Mouse (Mus musculus) thymus, adult 18-20 months (tissue): ENCODE measurements around the gene Klk8.

Source experiments
- DNase-seq, 2 experiments: peaks; one replicate each; pipeline ENCODE4 v3.0.0; 2022; ENCODE audit warnings: mixed read lengths in 2 of 2

Gene Klk8

GRCm38 (mm10) chr7:43797333-43797769 lies at the start of gene Klk8:
Gene Klk8 (plus strand): TSS chr7:43797577.
- peak; percentile 16 to 26 for DNase-seq

DNA sequence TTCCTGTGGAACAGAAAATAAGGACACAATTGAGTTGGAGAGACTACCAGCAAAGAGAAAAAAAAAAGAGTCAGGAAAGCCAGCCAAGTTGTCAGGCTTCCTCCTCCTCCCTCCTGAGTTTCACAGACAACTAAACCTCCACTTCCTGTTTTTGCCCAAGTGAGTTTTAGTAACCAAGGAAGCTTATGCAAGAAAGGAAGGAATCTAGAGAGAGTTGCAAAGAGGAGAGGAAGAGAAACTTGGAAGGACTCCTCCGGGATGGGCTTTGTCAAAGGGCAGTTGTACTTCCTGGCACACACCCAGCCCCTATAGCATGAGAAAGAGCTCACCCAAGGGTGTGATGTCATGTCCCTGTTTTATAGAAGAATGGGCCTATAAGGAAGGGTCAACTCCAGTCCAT lies 49.6 kb upstream of the Klk8 start:
- DNase-seq, result no peak

GRCm38 (mm10) chr7:43752806-43753205 lies 44.6 kb upstream of the Klk8 start:
- no peak for DNase-seq

- DNase-seq, result no peak
Observed at GRCm38 (mm10) chr7:43766484-43766883, 30.9 kb upstream of the Klk8 start.

- no peak for DNase-seq
Observed at GRCm38 (mm10) chr7:43768597-43768996, 28.8 kb upstream of the Klk8 start, which contains the start of gene Klk12. Gene Klk12 (plus strand): TSS chr7:43768897.

GRCm38 (mm10) chr7:43769636-43770035 lies 27.7 kb upstream of the Klk8 start:
- no peak for DNase-seq

GRCm38 (mm10) chr7:43770701-43771100 lies 26.7 kb upstream of the Klk8 start:
- no peak for DNase-seq

DNA sequence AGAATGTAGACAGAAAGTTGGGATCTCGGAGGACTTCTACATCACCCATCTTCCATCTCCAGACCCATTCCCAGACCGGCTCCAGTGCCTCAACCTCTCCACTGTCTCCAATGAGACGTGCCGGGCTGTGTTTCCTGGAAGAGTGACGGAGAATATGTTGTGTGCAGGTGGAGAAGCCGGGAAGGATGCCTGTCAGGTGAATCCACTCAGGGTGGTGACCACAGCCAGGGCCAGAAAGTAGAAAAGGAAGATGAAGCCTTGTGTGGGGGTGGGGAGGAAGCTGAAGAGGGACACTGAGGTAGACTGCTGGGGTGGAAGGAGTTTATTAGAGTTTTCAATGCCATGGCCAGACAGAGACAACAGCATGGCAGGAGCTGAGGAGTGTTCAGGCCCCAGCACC lies 25.5 kb upstream of the Klk8 start:
- DNase-seq, result no peak

DNA sequence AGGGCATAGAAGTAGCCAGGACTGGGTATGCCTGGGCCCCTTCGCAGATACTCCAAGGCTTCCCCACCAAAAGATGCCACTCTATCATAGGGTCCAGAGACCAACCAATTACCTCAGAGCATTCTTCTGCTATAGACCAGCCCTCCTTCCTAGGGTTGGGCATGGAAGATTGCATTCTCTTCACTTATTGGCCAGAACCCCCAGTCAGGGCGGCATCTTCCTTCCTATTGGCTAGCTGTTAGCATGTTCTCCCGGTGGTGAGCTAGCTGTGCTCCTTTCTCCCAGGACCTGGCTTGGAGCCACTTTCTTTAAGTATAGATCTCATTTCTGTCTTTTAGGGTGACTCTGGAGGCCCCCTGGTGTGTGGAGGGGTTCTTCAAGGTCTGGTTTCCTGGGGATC lies 24.5 kb upstream of the Klk8 start:
- DNase-seq, result no peak

DNA sequence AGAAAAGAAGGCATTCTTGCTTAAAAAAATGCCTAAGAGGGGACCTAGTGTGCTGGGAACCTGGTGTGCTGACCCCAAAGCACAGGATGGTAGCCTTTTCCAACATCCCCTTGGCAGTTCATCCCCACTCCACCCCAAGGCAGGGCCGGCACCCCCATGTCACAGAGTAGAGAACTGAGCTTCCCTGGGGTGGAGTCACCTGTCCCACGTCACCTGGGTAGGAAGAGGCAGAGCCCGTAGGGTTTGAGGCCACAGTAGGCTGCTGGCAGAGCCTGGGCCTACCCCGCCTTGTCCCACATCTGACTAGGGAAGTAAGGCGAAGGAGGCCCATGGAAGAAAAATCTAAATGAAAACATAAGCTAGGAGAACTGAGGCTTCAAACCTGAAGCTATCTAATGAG lies 23.0 kb upstream of the Klk8 start, which contains the start of gene Klk11:
Gene Klk11, plus strand, starts transcription at position 241 of the 400 bp plus-strand sequence.
- DNase-seq, result no peak

DNA sequence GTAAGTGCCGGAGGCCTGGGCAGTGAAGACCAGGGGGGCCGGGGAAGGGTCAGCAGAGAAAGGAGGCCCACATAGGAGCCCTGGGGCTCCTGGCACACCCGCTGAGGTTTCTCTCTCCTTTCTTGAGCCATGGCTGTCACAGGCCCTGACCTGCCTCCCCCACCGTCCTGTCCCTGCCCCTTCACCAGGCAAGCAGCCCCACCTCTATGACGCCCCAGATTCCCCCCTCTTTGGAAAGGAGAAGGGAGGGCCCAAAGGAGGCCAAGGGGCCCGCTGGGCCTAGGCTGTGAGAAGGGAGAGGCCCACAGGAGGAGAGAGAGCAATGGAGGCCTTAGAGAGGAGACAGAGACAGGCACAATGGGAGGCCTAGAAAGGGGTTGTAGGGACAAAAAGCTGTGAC lies 22.6 kb upstream of the Klk8 start:
- DNase-seq, result no peak

DNA sequence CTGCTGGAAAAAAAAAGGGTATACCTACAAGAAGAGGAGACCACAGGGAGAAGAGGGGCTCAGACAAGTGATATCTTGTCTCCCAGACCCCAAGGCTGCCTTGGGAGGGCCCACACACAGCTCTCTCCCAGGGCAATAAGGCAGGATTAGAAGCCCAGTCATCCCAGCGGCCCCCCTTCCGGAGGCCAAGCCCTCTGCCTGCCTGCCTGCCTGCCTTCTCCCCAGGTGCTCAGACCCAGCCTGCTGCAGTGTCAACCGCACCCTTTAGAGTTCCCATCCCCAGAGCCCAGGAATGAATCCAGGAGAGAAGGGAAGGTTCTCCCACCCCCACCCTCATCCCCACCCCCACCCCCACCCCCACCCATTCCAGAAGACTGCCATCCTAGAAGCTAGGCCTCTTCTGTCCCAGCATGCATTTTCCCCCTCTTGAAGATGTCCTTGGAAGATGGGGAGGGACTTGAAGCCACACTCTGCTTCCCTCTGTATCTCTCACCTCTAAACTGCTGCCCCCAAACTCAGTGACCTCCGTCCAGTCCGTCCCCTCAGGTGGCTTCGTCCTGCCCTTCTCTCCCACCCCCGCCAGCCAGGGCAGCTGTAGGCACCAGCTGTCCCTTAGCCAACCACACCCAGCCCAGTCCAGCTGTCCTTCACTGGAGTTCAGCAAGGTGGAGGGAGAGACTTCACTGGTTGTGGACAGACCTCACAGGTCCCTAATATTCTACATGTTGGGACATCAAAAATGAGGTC lies 21.9 kb upstream of the Klk8 start:
- DNase-seq, result no peak

DNA sequence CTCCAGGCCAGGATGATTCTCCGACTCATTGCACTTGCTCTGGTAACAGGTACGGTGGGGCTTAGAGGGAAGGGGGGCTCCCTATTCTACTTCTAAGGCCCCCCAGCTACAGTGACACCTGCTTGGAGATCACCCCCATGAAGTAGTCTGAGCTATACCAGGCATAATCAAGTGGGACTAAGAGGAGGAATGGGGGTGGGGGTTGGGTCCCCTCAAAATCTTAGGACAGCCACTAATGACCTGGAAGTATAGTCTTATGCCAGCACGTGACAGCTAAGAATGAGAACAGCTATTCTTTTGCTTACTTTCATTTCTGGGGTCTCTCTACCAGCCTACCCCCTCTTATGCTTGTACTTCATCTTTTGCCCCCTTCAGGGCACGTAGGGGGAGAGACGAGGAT lies 20.9 kb upstream of the Klk8 start:
- no peak for DNase-seq

DNA sequence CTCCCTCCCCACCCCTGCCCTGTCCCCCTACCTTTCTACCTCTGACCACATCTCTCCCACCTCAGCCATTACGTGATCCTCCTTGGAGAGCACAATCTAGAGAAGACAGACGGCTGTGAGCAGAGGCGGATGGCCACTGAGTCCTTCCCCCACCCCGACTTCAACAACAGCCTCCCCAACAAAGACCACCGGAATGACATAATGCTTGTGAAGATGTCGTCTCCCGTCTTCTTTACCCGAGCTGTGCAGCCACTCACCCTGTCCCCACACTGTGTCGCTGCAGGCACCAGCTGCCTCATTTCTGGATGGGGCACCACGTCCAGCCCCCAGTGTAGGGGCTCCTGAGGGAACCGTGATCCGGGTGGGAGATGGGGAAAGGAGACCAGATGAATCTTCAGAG lies 20.0 kb upstream of the Klk8 start:
- no peak for DNase-seq

DNA sequence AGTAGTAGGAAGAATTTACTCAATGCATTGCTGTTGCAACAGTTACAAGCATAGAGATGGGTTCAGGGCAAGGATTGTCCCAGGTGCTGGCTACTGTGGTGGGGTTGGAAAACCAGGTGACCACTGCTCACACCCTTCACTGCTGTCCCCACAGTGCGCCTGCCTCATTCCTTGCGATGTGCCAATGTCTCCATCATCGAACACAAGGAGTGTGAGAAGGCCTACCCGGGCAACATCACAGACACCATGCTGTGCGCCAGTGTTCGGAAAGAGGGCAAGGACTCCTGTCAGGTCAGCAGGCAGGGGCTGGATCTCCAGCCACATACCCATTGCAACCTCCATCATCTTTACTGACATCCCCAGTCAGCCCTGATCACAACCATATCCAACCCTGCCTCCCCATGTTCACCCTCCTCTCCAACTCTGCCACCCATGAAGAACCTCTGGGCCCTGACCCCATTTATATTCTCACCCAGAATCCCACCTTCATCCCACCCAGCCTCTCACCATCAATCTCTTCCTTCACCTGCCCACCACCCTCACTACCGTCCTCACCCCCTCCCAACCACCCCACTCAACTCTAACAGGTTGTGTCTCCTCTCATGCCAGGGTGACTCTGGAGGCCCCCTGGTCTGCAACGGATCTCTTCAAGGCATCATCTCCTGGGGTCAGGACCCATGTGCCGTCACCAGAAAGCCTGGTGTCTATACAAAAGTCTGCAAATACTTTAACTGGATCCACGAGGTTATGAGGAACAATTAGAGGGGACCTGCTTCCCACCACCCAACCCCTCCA lies 19.0 kb upstream of the Klk8 start:
- DNase-seq, result no peak

DNA sequence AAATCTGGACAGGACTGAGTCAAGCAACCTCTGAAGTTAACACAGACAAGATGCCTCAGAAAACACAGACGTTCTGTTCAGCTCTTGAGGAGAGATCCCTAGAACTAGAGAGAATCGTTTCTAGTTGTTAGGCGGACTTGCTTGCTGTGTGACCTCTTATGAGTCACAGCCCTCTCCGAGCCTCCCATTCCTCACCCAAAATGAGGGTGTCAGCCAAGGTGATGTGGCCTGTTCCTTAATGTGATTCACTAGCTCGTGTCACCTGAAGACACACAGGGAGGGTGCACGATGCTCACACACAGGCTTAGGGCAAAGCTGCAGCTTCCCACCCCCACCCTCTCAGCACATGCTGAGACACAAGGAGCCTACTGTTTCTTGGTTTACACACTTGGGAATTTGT lies 17.1 kb upstream of the Klk8 start:
- DNase-seq, result no peak

DNA sequence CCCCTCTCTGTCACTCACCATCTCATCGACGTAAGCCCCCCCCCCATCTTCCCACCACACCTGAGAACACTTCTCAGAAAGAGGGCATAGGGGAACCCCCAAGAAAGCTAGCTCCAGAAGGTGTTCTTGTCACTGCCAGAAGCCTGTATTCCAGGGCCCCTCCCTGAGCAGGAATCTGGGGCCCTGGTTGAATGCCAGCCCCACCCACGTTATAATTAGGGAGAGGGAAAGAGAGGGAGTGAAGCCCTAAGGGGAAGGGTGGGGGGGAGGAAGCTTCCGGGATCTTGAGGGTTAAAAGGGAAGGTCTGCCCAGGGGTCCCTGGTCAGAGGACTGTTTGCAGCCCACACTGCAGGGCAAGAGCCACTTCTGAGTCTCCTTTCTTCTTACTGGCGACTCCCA lies 16.6 kb upstream of the Klk8 start, which contains the start of gene Klk10:
Gene Klk10, plus strand, starts transcription at position 290 of the 400 bp plus-strand sequence.
- no peak for DNase-seq

- DNase-seq, result no peak
Observed at GRCm38 (mm10) chr7:43781541-43781940, 15.8 kb upstream of the Klk8 start.

GRCm38 (mm10) chr7:43782275-43783265 lies 14.8 kb upstream of the Klk8 start:
- DNase-seq, result peak in 1 of 2 experiments; percentile 17

GRCm38 (mm10) chr7:43785286-43785685 lies 12.1 kb upstream of the Klk8 start:
- DNase-seq, result no peak

DNA sequence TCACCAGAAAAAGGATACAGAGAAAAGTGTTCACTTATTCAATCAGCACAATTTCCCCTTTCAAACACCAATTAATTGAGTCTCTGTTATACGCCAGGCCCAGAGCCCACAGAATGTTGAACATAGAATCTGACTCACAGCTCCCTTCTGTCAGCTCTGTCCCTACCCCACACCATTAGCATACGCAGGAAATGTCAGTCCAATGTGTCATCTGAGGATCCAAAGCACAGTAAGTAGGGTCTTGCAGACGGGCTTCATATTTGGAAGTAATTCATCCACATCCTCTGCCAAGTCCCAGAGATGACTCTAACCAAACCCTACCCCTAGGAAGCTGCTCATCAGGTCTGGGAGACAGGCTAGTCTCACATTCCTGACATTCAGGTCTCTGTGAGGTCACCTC lies 9.3 kb upstream of the Klk8 start:
- no peak for DNase-seq

GRCm38 (mm10) chr7:43789295-43789694 lies 8.1 kb upstream of the Klk8 start:
- DNase-seq, result no peak

DNA sequence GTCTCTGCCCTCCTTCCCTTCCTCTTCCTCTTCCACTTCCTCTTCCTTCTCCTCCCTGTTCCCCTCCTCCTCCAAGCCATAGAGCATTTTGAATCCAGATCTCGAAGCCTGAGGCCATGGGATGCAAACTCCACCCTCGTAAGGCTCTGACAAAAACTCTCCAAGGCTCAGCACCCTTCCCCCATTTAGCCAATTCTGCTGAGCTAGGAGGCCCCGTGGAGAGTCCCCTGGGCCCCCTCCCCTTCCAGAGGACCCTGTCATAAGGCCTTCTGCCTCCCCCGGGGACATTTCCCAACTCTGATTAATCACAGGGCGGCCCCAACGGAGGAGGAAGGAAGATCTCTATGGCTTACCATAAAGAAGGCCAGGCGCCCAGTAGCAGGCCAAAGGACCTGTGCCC lies 5.8 kb upstream of the Klk8 start, which contains the start of gene Klk9:
Gene Klk9, plus strand, starts transcription at position 301 of the 400 bp plus-strand sequence.
- no peak for DNase-seq
